Mouse (Mus musculus) kidney, postnatal 14 days (tissue): ENCODE results near the gene Dhx33.

Experiments
- DNase-seq: peaks from one replicate; pipeline ENCODE4 v3.0.0; 2022; ENCODE audit warnings: mixed read lengths

Dhx33 gene

GRCm38 (mm10) chr11:71004316-71004773, at the start of gene Dhx33:
Dhx33 (minus strand) TSS chr11:71004437.
- peak; percentile 98 for DNase-seq

DNA sequence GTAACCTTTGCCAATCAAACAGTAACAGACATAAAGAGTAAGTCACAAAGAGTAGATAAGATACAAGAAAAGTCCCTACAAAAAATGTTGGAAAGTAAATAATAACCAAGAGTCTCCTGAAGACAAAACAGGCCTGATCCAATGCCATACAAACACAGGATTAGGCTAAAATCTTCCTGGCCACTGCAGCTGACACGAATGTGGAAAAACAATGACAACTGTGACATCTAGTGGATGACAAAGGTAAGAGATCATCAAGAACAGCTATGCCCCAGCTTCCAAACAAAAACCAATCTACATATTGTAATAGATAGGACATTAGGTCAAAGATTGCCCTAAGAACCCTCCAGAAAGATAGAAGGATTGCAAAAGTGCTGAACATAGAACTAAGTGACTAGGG, 48.3 kb upstream of the Dhx33 start:
- DNase-seq: no peak

DNA sequence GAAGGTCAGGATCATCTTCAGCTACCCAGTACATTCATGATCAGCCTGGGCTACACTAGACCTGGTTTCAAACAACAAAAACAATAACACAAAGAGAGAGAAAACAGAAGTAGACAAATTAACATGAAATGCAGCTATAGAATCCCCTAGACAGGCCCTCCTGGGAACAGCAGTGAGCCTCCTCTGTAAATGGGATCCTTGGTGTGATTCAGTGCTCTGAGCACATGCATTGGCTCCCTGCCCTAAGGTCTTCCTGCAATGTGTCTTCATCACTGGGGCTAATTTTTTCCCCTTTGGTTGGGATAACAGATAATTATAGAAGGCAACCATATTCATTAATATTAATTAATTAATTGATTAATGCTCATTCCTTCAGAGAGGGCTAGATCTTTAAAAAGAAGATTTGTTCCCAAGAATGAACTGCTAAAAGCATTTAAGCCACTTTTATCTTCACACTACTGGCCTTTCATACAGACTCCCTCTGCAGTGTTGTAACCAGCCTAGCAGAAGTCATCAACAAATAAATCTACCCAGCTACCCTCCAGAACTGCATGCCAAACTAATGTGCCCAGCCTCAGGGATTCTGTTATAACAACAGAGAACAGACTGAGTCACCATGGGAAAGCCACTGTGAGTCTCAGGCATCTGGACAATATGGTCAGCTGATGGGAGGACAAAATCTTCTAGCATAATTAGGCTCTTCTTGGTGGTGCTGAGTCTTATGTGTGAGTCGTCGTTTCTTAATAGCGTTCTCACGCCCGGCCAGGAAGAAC, 35.5 kb upstream of the Dhx33 start:
- no peak for DNase-seq

DNA sequence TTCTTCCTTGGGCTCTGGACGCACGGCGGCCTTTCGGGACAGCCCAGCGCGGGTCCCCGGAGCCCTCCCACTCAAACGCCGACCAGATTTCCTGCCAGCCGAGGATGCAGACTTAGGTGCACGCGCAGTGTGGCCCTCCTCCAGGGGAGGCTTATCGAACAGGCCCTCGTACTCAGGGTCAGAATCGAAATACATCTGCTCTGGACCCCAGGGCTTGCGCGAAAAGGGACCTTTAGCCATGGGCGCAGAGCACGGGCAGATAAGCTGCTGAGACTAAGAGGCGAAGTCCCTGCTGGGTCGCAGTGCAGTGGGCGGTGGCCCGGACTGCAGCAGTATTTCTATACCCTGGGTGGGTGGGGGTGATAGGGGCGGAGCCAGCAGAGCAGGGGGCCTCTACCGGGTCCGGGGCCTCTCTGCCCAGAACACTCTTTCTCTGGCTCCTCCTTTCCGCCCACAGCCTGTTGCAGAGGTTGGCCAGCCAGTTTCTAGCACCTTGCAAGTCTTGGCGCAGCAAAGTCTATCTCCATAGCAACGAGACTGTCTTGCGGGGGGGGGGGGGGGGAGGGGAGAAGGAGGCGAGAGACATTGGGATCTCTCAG, 29.0 kb upstream of the Dhx33 start, which contains the start of gene 6330403K07Rik:
TSS of gene 6330403K07Rik (minus strand) at position 351 of the 599 bp plus-strand sequence.
- DNase-seq: peak; percentile 23

GRCm38 (mm10) chr11:71032491-71033162, 28.4 kb upstream of the Dhx33 start:
- DNase-seq: no peak

GRCm38 (mm10) chr11:71032070-71032469, 27.8 kb upstream of the Dhx33 start:
- no peak for DNase-seq

DNA sequence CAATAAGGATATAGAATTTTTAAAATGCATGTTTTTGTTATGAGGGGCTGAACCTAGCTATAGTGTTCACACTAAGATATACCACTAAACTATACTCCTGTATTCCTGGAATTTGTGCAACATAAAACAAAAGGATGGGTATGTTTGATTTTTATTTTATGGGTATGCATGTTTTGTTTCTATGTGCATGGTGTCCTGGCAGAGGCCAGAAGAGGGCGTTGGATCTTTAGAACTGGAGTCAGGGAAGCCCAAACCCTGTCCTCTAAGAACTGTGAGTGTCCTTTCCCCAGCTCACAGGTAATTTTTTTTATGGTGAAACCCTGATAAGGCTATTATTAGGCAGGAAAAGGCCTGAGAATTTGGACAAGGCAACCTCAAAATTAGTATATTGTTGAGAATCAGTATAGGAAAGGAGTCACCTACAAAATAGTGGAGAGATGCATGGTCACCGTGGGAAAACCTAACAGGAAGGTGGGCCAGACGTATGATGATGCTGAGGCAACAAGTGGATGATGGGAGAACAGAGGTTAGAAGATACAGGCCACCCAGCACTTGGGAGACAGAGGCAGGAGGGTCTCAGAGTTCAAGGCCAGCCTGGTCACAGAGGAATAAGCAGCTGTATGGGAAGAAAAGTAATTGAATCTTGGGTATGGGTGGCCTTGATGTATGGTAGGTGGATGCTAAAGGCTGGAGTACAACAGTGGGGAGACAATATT, 25.3 kb upstream of the Dhx33 start:
- no peak for DNase-seq

- no peak for DNase-seq
These were observed 24.0 kb upstream of the Dhx33 start for GRCm38 (mm10) chr11:71028280-71028679.

DNA sequence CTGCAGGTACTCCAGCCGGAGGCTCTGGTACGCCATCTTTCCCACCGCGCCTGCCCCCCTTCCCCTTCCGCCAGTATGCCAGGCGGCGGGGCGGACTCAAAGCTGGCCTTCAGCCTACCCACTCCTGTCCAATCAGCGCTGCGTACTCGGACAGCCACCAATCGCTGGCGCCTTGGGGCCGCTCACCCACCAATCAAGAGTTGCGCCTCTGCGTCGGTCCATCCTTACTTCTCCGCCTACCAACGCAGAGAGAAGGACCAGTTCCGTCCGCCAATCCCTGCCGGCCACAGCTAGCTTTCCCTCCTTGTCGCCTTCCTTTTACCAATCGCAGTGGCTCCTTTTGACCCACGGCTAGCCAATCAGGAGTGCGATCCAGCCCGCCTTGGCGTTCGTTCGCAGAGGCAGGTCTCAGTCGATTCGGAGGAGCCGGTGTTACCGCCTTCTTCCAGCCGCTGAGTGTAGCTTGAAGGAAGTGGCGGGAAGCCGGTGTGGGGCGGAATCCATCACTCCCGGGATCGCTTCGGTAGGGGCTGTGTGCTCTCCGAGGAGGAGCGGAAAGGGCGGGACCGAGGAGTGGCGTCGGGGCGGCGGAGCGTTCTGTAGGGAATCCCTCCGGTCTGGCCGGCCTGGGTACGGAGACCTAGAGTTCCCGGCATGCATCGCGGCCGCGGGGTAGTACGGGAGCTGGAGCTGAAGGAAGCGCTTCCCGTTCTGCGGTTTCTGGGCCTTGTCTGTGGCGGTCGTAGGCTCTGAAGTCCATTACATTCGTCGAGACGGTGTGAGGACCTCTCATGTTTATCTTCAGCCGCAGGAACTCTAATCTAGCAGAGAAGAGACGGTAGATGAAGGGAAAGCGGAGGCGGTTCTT, 15.2 kb upstream of the Dhx33 start, which contains the start of the genes Mis12 and Derl2:
TSS of gene Mis12 (plus strand) at position 411 of the 868 bp plus-strand sequence.
TSS of gene Derl2 (minus strand) at position 641 of the 868 bp plus-strand sequence.
- peak; percentile 99 for DNase-seq

GRCm38 (mm10) chr11:71018416-71019200, 14.4 kb upstream of the Dhx33 start:
- DNase-seq: peak; percentile 8

DNA sequence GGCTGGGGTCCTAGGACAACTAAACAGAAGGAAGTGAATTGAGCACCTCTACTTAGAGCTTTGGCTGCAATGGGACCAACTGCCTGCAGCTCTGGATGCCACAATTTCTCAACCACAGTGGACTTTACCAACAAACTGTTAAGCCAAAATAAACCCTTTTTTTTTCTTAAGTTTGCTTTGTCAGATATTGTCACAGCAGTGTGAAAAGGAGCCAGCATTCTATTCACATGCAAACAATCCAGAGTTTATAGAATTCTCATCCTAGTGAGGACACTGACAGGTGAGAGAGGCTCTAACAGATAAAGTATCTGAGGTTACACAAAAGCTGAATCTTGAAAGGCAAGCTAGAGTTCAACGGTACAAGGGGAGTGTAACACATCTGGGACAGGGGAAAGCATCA, 12.8 kb upstream of the Dhx33 start:
- DNase-seq: no peak

- no peak for DNase-seq
These were observed 8.5 kb upstream of the Dhx33 start for GRCm38 (mm10) chr11:71012743-71013142.

DNA sequence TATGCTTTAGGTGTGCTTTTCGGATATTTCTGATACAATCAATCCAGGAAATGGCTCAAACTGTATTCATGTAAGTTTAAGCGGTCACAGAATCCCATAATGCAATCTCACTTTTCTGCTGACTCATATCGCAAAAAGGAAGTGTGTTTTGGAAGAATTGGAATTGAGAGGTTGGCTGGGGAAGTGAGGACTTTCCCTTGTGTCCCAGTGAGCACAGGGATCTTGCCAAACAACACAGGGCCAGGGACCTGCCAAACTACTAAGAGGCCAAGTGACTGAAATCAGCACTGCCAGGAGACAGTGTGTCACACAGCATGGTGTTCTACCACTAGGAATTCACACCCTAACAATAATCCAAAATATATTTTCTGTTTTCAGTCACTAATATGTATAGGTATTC, 4.1 kb upstream of the Dhx33 start:
- no peak for DNase-seq

GRCm38 (mm10) chr11:71007831-71008230, 3.6 kb upstream of the Dhx33 start:
- no peak for DNase-seq

DNA sequence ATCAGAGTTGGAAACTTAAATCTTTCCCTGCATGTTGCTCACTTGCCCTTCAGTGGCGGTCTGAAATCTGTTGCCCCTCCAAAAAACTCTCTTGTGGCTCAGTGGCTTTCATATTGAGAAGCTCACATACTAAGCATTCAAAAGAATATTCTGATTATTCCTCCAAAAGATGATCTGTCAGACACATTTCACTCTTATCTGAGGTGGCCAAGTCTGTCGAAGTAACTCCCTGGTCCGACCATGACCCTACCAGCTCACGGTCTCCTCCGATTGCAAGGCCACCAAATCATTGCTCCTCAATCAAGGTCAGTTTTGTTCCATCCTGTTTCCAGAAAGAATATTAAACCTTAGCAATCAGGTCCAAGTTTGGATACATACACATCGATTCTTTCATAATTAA, 2.8 kb upstream of the Dhx33 start:
- no peak for DNase-seq

DNA sequence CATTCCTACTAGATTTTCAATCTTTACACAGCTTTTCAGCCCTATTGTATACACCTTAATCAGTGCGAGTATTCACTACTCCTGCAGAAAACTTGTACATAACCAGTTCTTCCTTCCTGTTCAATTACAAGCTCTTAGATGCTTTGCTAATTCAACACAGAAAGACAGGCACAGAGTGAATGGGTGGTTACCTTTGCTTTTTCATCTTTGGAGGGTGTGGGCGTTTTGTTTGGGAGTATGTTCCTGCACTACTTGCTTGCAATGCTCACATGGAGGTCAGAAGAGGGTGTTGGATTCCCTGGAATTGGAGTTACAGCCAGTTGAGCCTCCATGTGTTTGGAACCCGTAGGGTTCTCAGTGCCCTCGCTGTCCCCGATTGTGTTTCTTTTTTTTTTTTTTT, 809 bp upstream of the Dhx33 start:
- DNase-seq: no peak

- DNase-seq: peak; percentile 34
These were observed 474 bp downstream of the Dhx33 start for GRCm38 (mm10) chr11:71003611-71004315.

- no peak for DNase-seq
These were observed 3.1 kb downstream of the Dhx33 start for GRCm38 (mm10) chr11:71001167-71001566.

- DNase-seq: peak; percentile 95
These were observed 21.5 kb downstream of the Dhx33 start, which contains the start of gene C1qbp for GRCm38 (mm10) chr11:70982557-70983228. C1qbp (minus strand) TSS chr11:70983026.

- no peak for DNase-seq
These were observed 22.2 kb downstream of the Dhx33 start for GRCm38 (mm10) chr11:70982030-70982429.
